Mouse (Mus musculus) stomach, postnatal 0 days (tissue): Measurements from ENCODE around the gene Gm17662. TPM values are rescaled to one million over a fixed set of nuclear protein-coding genes. Genes with fewer than 3 reads are reported as not detected.

Experiments used
- ATAC-seq: fragments of 200-750 bp; cut with Nextera tagmentation; 2 replicates; pipeline ENCODE4 v1.8.0; 2017; ENCODE audit not compliant: low FRiP score, low TSS enrichment
- DNase-seq: peaks from one replicate; pipeline ENCODE4 v3.0.0-alpha.2; 2016; ENCODE audit warnings: low spot score
- H3K27ac ChIP-seq: fragments of 300-500 bp; sonication (generic); replicated peaks from 2 replicates; pipeline ENCODE4 v1.5.1; 2014; ENCODE audit warnings: mild to moderate bottlenecking, control low read depth
- H3K27me3 ChIP-seq: fragments of 300-500 bp; sonication (generic); 2 replicates; pipeline ENCODE4 v1.6.1; 2014; ENCODE audit warnings: low read length; ENCODE audit not compliant: control insufficient read depth, insufficient read depth
- H3K36me3 ChIP-seq: fragments of 300-500 bp; sonication (generic); 2 replicates; pipeline ENCODE4 v1.6.1; 2014; ENCODE audit warnings: low read length, mixed read lengths; ENCODE audit not compliant: control insufficient read depth, insufficient read depth
- H3K4me1 ChIP-seq: fragments of 300-500 bp; sonication (generic); replicated peaks from 2 replicates; pipeline ENCODE4 v1.6.1; 2014; ENCODE audit warnings: antibody characterized with exemption; ENCODE audit not compliant: control insufficient read depth, insufficient read depth
- H3K4me2 ChIP-seq: fragments of 300-500 bp; sonication (generic); replicated peaks from 2 replicates; pipeline ENCODE4 v1.6.1; 2014; ENCODE audit warnings: low read depth, mild to moderate bottlenecking, control low read depth, moderate library complexity
- H3K4me3 ChIP-seq: fragments of 300-500 bp; sonication (generic); 2 replicates; pipeline ENCODE4 v1.5.1; 2014; ENCODE audit warnings: low read depth, low read length, control low read depth
- H3K9ac ChIP-seq: fragments of 300-500 bp; sonication (generic); 2 replicates; pipeline ENCODE4 v1.6.1; 2014; ENCODE audit warnings: mild to moderate bottlenecking, low read length, control low read depth, mixed read lengths
- H3K9me3 ChIP-seq: fragments of 300-500 bp; sonication (generic); 2 replicates; pipeline ENCODE4 v1.6.1; 2016; ENCODE audit warnings: low read length; ENCODE audit not compliant: control insufficient read depth
- CTCF ChIP-seq: IDR thresholded peaks from 2 replicates; pipeline ENCODE4 v1.5.1; 2016; ENCODE audit warnings: antibody characterized with exemption, low read depth, mild to moderate bottlenecking, moderate library complexity
- EP300 ChIP-seq: optimal IDR thresholded peaks from 2 replicates; pipeline ENCODE3; 2016; ENCODE audit warnings: antibody characterized with exemption
- WGBS: fragments of 180-500 bp; shearing (Covaris S2); extraction: QIAGEN DNeasy Blood & Tissue Kit; methylation state at CpG from one replicate; pipeline ENCODE4 v1.1.7; 2014; 5-methylcytosine and 5-hydroxymethylcytosine counted together
- polyA plus RNA-seq: library from polyadenylated mRNA; unstranded; fragments of >200 nt; fragmentation: Nextera tagmentation; extraction: Ambion mirVana; gene quantifications from 2 replicates; pipeline ENCODE4 v1.2.1, GENCODE M21; 2015

The Gm17662 gene
- polyA plus RNA-seq, 1 experiment from 2014 or later: not detected

DNA sequence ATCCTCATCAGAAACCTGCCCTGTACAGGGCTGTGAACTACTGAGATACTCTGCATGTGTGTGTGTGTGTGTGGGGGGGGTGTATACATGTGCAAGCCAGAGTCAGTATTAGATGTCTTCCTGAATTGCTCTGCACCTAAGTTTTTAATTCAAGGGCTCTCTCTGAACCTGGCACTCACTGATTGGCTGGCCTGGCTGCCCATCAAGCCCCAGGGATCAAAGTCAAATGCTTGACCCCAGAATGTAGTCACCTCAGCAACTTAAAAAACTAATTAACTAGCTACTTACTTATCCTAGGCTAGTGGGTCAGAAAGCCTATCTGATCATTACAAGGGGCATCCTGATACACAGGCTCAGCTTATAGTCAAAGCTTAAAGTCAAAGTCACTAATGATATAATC lies 12.5 kb downstream of the Gm17662 start:
- Histone ChIP-seq H3K4me1 (no peaks in the 10 kb centered on the region), H3K4me3 (no peak overlapping the region), H3K27me3 (no peaks in the 10 kb centered on the region), H3K9me3 (no peaks in the 10 kb centered on the region), H3K4me2 (no peak overlapping the region), H3K9ac (no peak overlapping the region), H3K27ac (no peak overlapping the region), H3K36me3 (no peaks in the 10 kb centered on the region)
- DNase-seq: no peak
- no peak for ATAC-seq
- TF ChIP-seq CTCF (no peak), EP300 (no peak)

DNA sequence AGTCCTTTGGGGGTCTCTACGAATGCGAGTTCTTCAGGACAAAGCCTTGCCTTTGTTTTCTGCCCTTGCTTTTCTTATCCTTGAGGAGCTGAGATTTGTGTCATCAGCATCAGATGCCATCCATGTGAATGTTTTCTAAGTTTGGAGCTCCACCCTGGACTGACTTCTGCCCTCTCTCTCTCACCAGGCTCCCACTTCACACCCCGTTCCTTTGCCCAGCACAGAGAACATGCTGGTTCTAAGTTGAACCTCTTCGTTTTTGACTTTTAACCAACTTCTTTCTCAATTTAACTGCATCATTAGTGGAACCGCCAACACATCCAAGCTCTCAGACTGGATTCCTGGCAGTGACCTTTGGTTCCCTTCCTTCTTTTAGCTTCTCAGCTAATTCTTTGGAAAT lies 13.1 kb downstream of the Gm17662 start:
- Histone ChIP-seq H3K9me3 (no peaks in the 10 kb centered on the region), H3K4me3 (no peak overlapping the region), H3K4me1 (no peaks in the 10 kb centered on the region), H3K27me3 (no peaks in the 10 kb centered on the region), H3K9ac (no peak overlapping the region), H3K36me3 (no peaks in the 10 kb centered on the region), H3K27ac (no peak overlapping the region), H3K4me2 (no peak overlapping the region)
- no peak for ATAC-seq
- WGBS: 87% methylated on average over 5 of the region's 5 CpGs
- no peak for DNase-seq
- TF ChIP-seq EP300 (no peak), CTCF (no peak)

GRCm38 (mm10) chr4:104875832-104876231 lies 18.7 kb downstream of the Gm17662 start:
- H3K27ac ChIP-seq: no peak overlapping the region
- no peak overlapping the region for H3K4me3 ChIP-seq
- no peaks in the 10 kb centered on the region for H3K36me3 ChIP-seq
- no peaks in the 10 kb centered on the region for H3K27me3 ChIP-seq
- H3K9me3 ChIP-seq: no peaks in the 10 kb centered on the region
- no peak overlapping the region for H3K4me2 ChIP-seq
- TF ChIP-seq CTCF: no peak
- TF ChIP-seq EP300: no peak
- no peak for DNase-seq
- ATAC-seq: no peak
- no peaks in the 10 kb centered on the region for H3K4me1 ChIP-seq
- 62% methylated on average over 4 of the region's 4 CpGs for WGBS
- H3K9ac ChIP-seq: no peak overlapping the region

GRCm38 (mm10) chr4:104876323-104876722 lies 19.2 kb downstream of the Gm17662 start, which contains the start of gene C8a:
Gene C8a (minus strand): TSS chr4:104876398.
- ATAC-seq (no peak), DNase-seq (no peak)
- WGBS: 63% methylated on average over 3 of the region's 3 CpGs
- no peak within 1 kb of the TSS for H3K9ac ChIP-seq
- H3K27ac ChIP-seq: no peak within 1 kb of the TSS
- no peaks in the 10 kb centered on the region for H3K9me3 ChIP-seq
- no peak within 1 kb of the TSS for H3K4me3 ChIP-seq
- H3K27me3 ChIP-seq: no peaks in the 10 kb centered on the region
- H3K36me3 ChIP-seq: no peaks in the 10 kb centered on the region
- no peak for TF ChIP-seq CTCF
- TF ChIP-seq EP300: no peak
- no peak within 1 kb of the TSS for H3K4me2 ChIP-seq
- no peaks in the 10 kb centered on the region for H3K4me1 ChIP-seq

DNA sequence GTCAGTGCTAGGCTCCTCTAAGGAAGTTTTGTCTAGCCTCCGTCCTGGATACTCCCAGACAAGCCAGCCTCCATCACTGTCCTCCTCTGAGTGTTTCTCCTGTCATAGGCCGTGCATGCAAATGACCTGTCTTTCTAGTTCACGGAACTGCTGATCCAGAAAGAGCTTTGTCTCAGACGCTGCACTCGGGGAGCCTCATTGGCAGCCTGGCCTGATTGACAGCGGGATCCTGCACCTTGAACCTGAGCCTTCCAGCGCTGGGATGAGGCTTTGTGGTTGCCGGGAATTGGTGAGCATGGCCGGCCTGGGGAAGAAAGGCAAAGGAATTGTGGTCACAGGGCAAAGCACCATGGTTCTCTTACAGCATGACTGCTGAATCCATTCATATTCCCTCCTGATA lies 30.4 kb downstream of the Gm17662 start:
- Histone ChIP-seq H3K4me3 (no peak overlapping the region), H3K27ac (no peak overlapping the region), H3K36me3 (no peaks in the 10 kb centered on the region), H3K9ac (no peak overlapping the region), H3K27me3 (no peaks in the 10 kb centered on the region), H3K4me1 (no peaks in the 10 kb centered on the region), H3K4me2 (no peak overlapping the region), H3K9me3 (no peaks in the 10 kb centered on the region)
- DNase-seq (no peak), ATAC-seq (no peak)
- TF ChIP-seq CTCF: no peak
- TF ChIP-seq EP300: no peak
- WGBS: 79% methylated on average over 9 of the region's 9 CpGs

GRCm38 (mm10) chr4:104888499-104889262 lies 31.6 kb downstream of the Gm17662 start:
- Histone ChIP-seq H3K4me2 (no peak overlapping the region), H3K9ac (no peak overlapping the region), H3K27ac (no peak overlapping the region), H3K4me3 (no peak overlapping the region), H3K27me3 (no peaks in the 10 kb centered on the region), H3K9me3 (no peaks in the 10 kb centered on the region), H3K36me3 (no peaks in the 10 kb centered on the region), H3K4me1 (no peaks in the 10 kb centered on the region)
- no peak for TF ChIP-seq CTCF
- TF ChIP-seq EP300: no peak
- DNase-seq (no peak), ATAC-seq (no peak)
- WGBS: 69% methylated on average over 9 of the region's 9 CpGs
